Mouse (Mus musculus) cerebellum, adult 18-20 months (tissue): ENCODE measurements at regions not wholly inside any gene's neighbourhood (a gene's known extent, or its start where the extent isn't known, plus 50 kb on each side); places are given as distances from the start of the nearest gene placed in this dataset.

Experiments used
- DNase-seq, 2 experiments: peaks; one replicate each; pipeline ENCODE4 v3.0.0; 2021

DNA sequence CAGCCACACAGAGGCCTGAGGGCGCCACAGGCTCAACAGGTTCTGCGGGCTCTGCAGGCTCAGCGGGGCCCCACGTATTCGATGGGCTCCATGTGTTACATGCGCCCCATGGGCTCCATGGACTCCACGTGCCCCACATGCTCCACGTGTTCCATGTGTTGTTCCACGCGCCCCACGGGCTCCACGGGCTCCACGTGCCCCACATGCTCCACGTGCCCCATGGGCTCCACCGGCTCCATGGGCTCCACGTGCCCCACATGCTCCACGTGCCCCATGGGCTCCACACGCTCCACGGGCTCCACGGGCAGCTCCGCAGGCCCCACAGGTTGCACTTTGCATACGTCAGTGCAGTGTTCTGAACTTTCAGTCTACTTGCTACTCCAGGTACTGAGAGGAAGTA lies 114.0 kb upstream of the Map1b start:
- no peak for DNase-seq

GRCm38 (mm10) chr13:99625196-99625595 lies 108.9 kb upstream of the Map1b start:
- no peak for DNase-seq

GRCm38 (mm10) chr13:99618332-99618731 lies 102.0 kb upstream of the Map1b start:
- DNase-seq = no peak

DNA sequence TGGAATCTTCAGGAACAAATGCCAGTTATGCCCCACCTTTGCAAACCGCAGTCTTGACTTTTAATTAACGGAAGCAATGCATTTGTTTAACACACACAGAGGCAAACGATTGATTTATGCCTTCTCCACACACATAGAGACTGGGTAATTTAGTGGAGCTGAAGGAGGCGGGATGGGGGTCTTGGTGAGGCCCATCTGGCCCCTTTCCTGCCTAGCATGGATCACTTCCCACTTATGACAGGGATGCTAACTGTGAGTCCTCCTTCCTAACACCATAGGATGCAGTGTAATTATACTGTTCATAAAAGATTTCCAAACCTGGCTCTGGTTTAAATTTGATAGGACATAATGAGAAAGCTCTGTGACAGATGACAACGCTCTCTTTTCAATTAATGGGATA lies 101.1 kb upstream of the Map1b start:
- no peak for DNase-seq

DNA sequence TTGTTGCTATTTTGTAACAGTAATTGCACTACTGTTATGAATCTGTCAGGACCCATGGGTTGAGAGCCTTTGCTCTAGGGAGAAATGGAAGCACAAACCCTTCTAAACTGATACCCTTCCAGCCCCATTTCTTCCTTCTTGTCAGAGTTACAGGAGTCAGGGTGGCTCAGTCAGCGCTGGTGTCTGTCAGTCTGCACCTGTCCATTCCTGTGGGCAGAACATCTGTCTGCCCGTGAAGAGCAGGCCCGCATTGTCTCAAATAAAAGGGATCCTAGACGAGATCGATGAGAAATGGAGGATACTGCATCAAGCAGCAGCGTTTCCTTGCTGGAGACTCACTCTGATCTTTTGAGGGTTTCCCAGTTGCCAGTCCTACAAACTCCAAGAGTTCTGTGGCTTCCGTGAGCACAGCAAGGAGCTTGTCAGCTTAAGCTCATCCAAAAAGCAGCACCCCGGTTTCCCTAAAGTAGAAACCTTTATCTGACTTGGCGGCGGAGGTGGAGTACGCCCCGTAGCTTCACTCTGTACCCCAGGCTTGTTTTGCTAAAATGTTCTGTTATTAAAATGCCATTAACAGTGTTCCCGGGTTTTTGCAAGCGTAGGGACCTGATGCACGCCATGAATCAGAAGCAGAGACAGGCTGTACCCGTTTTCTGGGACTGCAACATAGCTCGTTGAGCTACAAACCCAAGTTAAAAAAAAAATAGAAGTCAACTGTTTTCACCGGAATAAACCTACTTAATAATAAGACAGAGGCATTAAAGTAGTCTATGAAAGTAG lies 95.6 kb upstream of the Map1b start:
- DNase-seq = no peak

DNA sequence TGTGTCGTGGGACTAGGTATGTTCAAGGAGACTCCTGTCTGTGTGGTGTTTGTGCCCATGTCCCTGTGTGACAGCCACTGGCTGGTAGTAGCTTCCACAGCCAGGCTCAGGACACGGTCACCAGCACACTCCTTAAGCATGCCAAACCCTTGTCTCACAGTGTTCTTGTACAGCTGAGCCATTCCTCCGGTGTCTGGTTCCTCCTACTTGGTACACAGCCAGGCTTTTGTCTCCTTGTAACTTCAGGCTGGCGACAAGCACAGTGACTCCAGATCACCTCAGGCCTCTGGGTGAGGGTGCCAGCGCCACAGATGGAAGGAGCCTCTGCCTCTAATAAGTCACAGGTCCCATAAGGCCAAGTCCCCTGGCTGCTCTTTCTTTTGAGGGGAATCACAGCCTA lies 94.2 kb upstream of the Map1b start:
- DNase-seq = no peak

GRCm38 (mm10) chr13:99609151-99610146 lies 93.1 kb upstream of the Map1b start:
- DNase-seq = peak in 1 of 2 experiments; percentile 12

DNA sequence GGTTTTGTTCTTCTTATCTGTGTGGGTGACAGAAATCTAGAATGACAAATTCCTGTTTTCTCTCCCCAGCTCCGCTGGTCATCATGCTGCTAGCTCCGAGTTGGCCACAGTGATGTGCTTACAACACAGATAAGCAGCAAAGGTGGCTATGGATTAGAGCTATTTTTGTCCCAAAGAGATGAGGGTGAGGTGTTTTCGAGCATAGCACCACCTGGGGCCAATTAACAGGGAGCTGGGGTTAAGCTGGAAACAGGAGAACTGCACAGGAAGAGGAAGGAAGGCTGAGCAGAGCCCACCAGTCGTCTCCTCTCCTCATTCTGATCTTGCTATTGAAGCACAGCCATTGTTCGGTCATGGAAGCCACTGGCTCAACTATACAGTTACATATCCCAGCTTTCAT lies 92.3 kb upstream of the Map1b start:
- no peak for DNase-seq

DNA sequence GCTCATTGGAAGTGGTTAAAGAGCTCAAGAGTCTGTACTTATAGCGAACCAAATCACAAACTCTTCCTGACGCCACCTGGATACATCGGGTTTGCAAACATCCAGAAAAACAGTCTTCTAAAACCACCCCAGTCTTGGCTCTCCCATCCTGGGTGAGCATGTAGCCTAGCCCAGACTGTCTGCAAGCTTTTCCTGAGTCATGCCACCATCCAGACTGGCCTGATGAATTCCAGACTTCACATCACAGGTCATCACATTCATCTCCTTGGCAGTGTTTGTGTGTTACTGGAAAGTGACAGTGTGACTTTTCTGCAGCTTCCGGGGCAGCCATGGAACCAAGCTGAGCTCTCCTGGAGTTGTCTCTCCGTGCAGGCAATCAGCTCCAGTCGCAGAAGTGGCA lies 90.9 kb upstream of the Map1b start:
- no peak for DNase-seq

DNA sequence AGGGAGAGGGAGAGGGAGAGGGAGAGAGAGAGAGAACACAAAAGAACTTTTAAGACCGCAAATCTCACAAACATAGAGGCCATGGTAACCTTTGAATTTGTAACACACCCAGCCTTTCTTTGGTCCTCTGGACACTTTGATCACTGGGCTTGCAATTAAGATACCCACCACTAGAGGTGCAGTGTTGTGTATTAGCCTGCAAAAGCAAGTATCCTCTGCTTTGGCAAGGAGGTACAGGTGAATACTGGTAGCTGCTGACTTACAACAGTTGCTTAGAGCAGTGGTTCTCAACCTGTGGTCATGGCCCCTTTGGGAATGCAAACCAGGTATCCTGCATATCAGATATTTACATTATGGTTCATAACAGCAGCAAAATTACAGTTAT lies 90.3 kb upstream of the Map1b start:
- peak; percentile 25 to 33 for DNase-seq

GRCm38 (mm10) chr13:99605866-99606605 lies 89.7 kb upstream of the Map1b start:
- no peak for DNase-seq

DNA sequence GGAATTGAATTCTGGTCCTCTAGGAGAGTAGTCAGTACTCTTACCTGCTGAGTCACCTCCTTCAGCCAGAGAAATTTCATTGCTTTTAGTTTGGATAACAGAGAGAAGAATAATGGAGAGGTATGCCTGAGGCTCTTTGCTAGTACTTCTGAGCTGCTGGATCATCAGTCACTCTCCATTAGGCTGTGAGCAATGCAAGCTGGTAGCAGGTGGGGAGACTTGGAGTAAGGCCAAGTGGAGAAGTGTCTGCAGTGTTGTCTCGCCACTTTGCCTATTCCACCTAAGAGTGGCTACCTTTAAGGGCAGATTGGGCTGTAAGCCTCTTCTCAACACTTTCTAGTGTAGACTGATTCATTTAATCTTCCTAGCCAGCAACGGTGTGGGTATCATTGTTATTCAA lies 81.6 kb upstream of the Map1b start:
- DNase-seq = peak; percentile 49 to 53

GRCm38 (mm10) chr13:99593846-99594813 lies 77.8 kb upstream of the Map1b start:
- no peak for DNase-seq

GRCm38 (mm10) chr13:99593243-99593635 lies 76.9 kb upstream of the Map1b start:
- no peak for DNase-seq

DNA sequence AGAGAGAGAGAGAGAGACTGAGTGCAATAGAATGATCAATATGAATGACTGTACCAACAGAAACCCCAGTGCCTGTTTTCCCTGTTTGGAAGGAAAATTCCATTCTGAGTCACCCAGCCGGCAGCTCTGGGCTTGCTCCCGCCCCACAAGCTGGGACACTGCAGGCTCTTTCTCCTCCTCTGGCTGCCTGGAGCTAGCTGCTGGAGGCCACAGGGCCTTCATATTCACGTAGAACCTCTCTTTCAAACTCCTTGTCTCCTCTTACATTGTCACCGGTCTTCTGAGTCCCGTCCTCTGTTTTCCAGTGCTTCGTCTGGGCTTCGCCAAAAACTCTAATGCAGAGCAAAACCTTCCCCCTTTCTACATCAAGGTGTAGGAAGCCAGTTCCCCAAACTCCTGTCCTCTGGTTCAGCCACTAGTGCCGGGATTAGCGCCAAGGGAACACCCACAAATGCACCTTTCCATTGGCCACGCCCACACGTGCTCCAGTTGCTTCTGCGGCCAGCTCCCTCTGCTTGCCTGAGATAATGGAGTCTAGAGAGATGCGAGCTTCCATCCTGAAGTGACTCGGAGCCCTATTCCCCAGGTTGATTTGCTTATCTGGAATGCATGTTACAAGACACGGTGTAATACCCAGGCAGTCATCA lies 76.4 kb upstream of the Map1b start:
- peak; percentile 44 to 48 for DNase-seq

GRCm38 (mm10) chr13:99588646-99589045 lies 72.3 kb upstream of the Map1b start:
- no peak for DNase-seq

DNA sequence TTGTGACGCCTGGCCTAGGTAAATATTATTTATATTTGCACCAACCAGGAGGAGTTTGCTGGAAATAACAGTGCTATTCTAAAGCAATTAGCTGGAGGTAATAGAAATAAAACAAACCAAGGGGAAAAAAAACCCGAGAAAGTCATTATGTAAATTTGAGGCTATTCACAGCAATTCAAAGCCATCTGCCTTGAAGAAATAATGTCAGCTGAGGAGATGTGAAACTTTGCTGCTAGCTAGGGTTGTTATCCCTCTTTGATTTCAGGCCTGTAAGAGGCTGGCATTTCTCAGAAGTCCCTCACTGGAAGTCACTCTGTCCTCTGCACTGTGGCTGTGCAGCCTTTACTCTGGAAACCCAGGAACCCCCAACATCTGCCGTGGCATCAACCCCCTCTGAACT lies 67.5 kb upstream of the Map1b start:
- DNase-seq = no peak

DNA sequence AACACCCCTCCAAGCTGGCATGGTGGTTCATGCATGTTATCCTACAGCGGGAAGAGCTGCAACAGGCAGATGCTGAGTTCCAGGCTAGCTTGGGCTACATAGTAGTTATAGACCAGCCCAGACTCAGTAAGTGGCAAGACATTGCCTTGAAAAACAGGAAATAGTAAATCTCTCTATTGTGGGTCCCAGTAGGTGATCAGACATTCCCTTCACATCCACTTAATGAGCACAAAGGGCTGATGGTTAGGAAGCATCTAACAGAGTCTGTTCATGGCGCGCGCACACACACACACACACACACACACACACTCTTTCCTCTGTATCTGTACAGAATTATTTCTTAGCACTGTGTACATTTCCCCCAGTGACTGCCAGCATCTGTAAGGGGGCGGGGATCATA lies 64.0 kb upstream of the Map1b start:
- DNase-seq = no peak

GRCm38 (mm10) chr13:99579596-99580175 lies 63.3 kb upstream of the Map1b start:
- DNase-seq = no peak

GRCm38 (mm10) chr13:99577686-99578085 lies 61.3 kb upstream of the Map1b start:
- DNase-seq = no peak

DNA sequence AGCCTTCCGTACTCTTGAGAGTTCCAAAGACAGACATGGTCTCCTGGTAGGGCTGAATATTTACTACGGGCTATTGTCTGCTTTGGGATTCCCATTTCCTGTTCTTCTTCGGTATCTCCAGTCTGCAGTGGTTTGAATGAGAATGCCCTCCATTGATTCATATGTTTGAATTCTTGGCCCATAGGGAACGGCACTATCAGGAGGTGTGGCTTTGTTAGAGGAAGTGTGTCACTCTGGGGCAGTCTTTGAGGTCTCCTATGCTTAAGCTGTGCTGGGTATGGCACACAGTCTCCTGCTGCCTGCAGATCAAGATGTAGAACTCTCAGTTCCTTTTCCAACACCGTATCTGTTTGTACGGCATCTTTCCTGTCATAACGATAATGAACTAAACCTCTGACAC lies 56.7 kb upstream of the Map1b start:
- no peak for DNase-seq
